Mouse (Mus musculus): ENCODE results near the gene Wfdc6b. TPM values are rescaled to one million over a fixed set of nuclear protein-coding genes. Genes with fewer than 3 reads are reported as not detected.

The Wfdc6b gene
- polyA plus RNA-seq (2014; fragmentation: Illumina TruSeq; extraction: RNeasy Lipid Tissue Mini Kit (QIAGEN cat#74804); ENCODE audit: low read depth, low replicate concordance): 215 TPM

DNA sequence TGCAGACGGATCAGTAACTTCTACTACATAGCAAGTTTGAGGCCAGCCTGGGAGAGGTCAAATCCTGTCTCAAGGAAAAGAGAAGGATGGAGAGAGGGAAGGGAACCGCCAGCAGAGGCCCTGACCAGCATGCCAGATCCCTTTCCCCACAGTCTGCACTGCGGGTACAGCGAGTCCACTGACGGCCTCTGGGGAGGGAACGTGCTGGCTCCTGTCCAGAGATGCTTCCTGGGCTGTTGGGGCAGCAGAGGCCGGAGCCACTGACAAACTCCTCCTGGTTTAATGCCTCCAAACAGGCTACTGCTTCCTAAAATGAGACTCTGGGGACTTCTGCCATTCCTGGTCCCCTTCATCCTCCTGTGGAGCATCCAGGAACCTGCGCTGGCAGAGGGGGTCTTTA, at the start of gene Wfdc6b, which contains the start of gene Wfdc8:
Gene Wfdc6b, plus strand, starts transcription at position 52 of the 400 bp plus-strand sequence.
Gene Wfdc8, minus strand, starts transcription at position 156 of the 400 bp plus-strand sequence.

DNA sequence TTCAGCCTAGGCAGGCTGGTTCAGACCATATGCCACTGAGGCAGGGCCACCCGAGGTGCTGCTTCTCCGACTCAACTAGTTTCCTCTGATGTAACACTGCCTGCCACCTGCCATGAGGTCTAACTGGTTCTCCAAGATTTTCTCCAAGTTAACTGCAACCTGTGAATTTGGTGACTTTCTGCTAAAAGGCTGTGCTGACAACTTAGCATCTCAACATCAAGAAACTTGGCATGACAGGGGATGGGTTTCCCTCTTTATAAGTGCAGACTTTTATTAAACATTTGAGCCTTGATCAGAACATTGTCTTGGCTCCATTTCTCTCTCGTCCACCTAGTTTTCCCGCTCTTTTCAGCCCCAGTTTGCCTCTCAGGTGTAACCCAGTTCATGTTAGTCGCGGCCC, 40.0 kb upstream of the Wfdc6b start, which contains the start of gene Spint3:
Gene Spint3, minus strand, starts transcription at position 101 of the 400 bp plus-strand sequence.

DNA sequence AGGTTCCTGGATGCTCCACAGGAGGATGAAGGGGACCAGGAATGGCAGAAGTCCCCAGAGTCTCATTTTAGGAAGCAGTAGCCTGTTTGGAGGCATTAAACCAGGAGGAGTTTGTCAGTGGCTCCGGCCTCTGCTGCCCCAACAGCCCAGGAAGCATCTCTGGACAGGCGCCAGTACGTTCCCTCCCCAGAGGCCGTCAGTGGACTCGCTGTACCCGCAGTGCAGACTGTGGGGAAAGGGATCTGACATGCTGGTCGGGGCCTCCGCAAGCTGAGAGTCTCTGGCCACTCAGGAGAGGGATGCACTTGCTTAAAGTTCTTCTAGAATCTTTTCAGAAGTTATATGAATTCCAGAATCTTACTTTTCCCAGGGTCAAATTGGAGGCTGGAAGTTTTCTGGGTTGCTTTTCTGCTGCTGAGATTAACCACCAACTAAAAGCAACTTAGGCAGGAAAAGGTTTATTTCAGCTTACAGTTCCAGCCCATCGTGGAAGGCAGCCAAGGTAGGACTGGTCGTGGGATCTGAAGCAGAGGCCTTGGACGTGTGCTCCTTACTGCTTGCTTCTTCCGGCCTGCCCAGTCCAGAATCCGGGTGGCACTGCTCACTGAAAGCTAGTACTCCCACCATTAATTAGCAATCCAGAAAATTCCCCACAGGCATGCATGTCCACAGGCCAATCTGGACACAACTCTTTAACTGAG, 28.1 kb upstream of the Wfdc6b start, which contains the start of gene Wfdc6a:
Gene Wfdc6a, minus strand, starts transcription at position 423 of the 701 bp plus-strand sequence.

DNA sequence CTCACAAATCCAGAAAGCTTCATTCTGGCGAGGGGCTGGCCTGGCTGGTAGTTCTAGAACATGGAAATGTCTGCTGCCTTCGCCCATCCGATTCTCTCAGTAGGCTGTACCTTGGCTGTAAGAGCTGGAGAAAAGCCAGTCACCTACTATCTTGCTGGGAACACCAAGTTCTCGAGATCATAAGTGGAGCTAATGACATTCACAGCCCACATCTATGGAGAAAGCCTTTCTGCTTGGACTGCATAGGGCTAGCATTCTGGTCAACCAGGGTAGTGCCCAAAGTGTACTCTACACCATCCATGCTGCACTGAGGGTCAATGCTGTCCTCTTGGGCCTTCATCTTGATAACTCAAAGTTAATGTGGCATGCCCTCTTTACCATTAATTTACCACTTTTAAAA, 19.8 kb upstream of the Wfdc6b start, which contains the start of gene Eppin:
Gene Eppin, minus strand, starts transcription at position 101 of the 400 bp plus-strand sequence.

DNA sequence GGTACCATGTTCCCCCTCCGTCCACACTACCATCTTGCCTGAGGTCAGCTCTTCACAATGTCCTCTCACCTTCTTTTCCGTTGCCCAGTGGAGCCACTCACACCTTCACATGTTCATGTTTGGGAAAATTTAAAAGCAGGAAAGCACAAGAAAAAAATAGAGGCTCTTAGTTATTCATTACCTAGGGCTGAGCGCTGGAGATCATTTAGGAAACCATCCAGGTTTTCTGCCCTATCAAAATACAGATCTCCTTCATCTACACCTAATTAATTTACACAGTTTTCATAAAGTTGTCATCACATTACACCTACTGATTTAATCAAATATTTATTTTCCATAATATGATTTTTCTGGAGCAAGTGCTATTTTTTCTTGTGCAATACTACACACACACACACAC, 25.4 kb downstream of the Wfdc6b start, which contains the start of gene Wfdc16:
Gene Wfdc16, minus strand, starts transcription at position 101 of the 400 bp plus-strand sequence.

DNA sequence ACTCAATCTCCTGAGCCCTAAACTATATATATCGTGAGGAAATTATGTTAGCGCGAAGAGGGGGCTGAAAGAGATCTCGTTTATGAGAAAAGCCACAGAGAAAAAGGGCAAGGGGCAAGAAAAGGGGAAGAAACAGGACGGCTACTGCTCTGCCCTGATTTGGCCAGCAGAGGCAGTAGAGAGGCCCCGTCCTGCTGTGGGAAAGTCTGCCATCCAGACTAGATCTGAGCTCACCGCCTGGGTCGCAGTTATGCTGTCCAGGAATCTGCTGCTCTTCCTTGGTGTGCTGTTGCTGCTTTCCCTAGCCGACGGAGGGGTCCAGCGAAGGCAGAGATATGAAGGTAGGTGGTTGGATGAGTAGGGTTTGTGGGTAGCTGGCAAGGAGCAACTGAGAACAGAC, 42.5 kb downstream of the Wfdc6b start, which contains the start of gene Wfdc10:
Gene Wfdc10, plus strand, starts transcription at position 189 of the 400 bp plus-strand sequence.

DNA sequence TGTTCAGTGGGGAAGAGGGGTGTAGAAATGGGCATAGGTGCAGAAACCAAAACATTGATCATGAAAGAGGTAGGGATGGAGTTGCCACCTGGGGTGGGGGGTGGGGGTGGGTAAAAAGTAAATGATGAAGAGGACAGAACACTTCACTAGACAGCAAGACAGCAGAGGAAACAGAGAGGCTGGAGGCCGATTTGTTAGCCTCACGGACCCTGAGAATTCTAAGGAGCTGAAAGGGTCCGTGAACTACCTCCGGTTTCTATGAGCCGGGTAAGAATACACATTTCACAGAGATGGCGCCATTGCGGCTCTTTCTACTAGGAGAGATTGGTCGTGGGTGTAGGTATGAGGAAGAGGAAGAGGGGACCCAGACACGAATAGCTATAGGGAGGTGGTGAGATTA, 43.2 kb downstream of the Wfdc6b start, which contains the start of gene Wfdc9:
Gene Wfdc9, minus strand, starts transcription at position 101 of the 400 bp plus-strand sequence.

Other genes starting within 250 kb of the Wfdc6b start
- gene Slpi, start 224.4 kb upstream of the Wfdc6b start, polyA plus RNA-seq (2014; fragmentation: Illumina TruSeq; extraction: RNeasy Lipid Tissue Mini Kit (QIAGEN cat#74804); ENCODE audit: low read depth, low replicate concordance): 110 TPM
- not detected for gene Rbpjl, start 210.4 kb upstream of the Wfdc6b start, polyA plus RNA-seq (2014; fragmentation: Illumina TruSeq; extraction: RNeasy Lipid Tissue Mini Kit (QIAGEN cat#74804); ENCODE audit: low read depth, low replicate concordance)
- 1.1 TPM for gene Matn4, start 208.4 kb upstream of the Wfdc6b start, polyA plus RNA-seq (2014; fragmentation: Illumina TruSeq; extraction: RNeasy Lipid Tissue Mini Kit (QIAGEN cat#74804); ENCODE audit: low read depth, low replicate concordance)
- gene Sdc4, start 169.6 kb upstream of the Wfdc6b start, polyA plus RNA-seq (2014; fragmentation: Illumina TruSeq; extraction: RNeasy Lipid Tissue Mini Kit (QIAGEN cat#74804); ENCODE audit: low read depth, low replicate concordance): 26.4 TPM
- 31.9 TPM for gene Sys1, start 156.6 kb upstream of the Wfdc6b start, polyA plus RNA-seq (2014; fragmentation: Illumina TruSeq; extraction: RNeasy Lipid Tissue Mini Kit (QIAGEN cat#74804); ENCODE audit: low read depth, low replicate concordance)
- not detected for gene Gm20458, start 152.6 kb upstream of the Wfdc6b start, polyA plus RNA-seq (2014; fragmentation: Illumina TruSeq; extraction: RNeasy Lipid Tissue Mini Kit (QIAGEN cat#74804); ENCODE audit: low read depth, low replicate concordance)
- gene Trp53tg5, start 139.8 kb upstream of the Wfdc6b start, polyA plus RNA-seq (2014; fragmentation: Illumina TruSeq; extraction: RNeasy Lipid Tissue Mini Kit (QIAGEN cat#74804); ENCODE audit: low read depth, low replicate concordance): 2.1 TPM
- 18.9 TPM for gene Dbndd2, start 127.4 kb upstream of the Wfdc6b start, polyA plus RNA-seq (2014; fragmentation: Illumina TruSeq; extraction: RNeasy Lipid Tissue Mini Kit (QIAGEN cat#74804); ENCODE audit: low read depth, low replicate concordance)
- 74.8 TPM for gene Pigt, start 116.0 kb upstream of the Wfdc6b start, polyA plus RNA-seq (2014; fragmentation: Illumina TruSeq; extraction: RNeasy Lipid Tissue Mini Kit (QIAGEN cat#74804); ENCODE audit: low read depth, low replicate concordance)
- 15.2 TPM for gene Wfdc2, start 51.1 kb upstream of the Wfdc6b start, polyA plus RNA-seq (2014; fragmentation: Illumina TruSeq; extraction: RNeasy Lipid Tissue Mini Kit (QIAGEN cat#74804); ENCODE audit: low read depth, low replicate concordance)
- gene Spint3, start 40.1 kb upstream of the Wfdc6b start, polyA plus RNA-seq (2014; fragmentation: Illumina TruSeq; extraction: RNeasy Lipid Tissue Mini Kit (QIAGEN cat#74804); ENCODE audit: low read depth, low replicate concordance): 240 TPM
- gene Wfdc6a, start 28.1 kb upstream of the Wfdc6b start, polyA plus RNA-seq (2014; fragmentation: Illumina TruSeq; extraction: RNeasy Lipid Tissue Mini Kit (QIAGEN cat#74804); ENCODE audit: low read depth, low replicate concordance): 118 TPM
- gene Eppin, start 19.9 kb upstream of the Wfdc6b start, polyA plus RNA-seq (2014; fragmentation: Illumina TruSeq; extraction: RNeasy Lipid Tissue Mini Kit (QIAGEN cat#74804); ENCODE audit: low read depth, low replicate concordance): 285 TPM
- gene Wfdc8, start 104 bp downstream of the Wfdc6b start, polyA plus RNA-seq (2014; fragmentation: Illumina TruSeq; extraction: RNeasy Lipid Tissue Mini Kit (QIAGEN cat#74804); ENCODE audit: low read depth, low replicate concordance): 244 TPM
- gene Wfdc16, start 25.3 kb downstream of the Wfdc6b start, polyA plus RNA-seq (2014; fragmentation: Illumina TruSeq; extraction: RNeasy Lipid Tissue Mini Kit (QIAGEN cat#74804); ENCODE audit: low read depth, low replicate concordance): 298 TPM
- 2,863 TPM for gene Wfdc10, start 42.5 kb downstream of the Wfdc6b start, polyA plus RNA-seq (2014; fragmentation: Illumina TruSeq; extraction: RNeasy Lipid Tissue Mini Kit (QIAGEN cat#74804); ENCODE audit: low read depth, low replicate concordance)
- gene Wfdc9, start 43.1 kb downstream of the Wfdc6b start, polyA plus RNA-seq (2014; fragmentation: Illumina TruSeq; extraction: RNeasy Lipid Tissue Mini Kit (QIAGEN cat#74804); ENCODE audit: low read depth, low replicate concordance): 297 TPM
- 41.2 TPM for gene Wfdc11, start 60.6 kb downstream of the Wfdc6b start, polyA plus RNA-seq (2014; fragmentation: Illumina TruSeq; extraction: RNeasy Lipid Tissue Mini Kit (QIAGEN cat#74804); ENCODE audit: low read depth, low replicate concordance)
- 775 TPM for gene Wfdc13, start 71.6 kb downstream of the Wfdc6b start, polyA plus RNA-seq (2014; fragmentation: Illumina TruSeq; extraction: RNeasy Lipid Tissue Mini Kit (QIAGEN cat#74804); ENCODE audit: low read depth, low replicate concordance)
- 1,086 TPM for gene Spint4, start 85.0 kb downstream of the Wfdc6b start, polyA plus RNA-seq (2014; fragmentation: Illumina TruSeq; extraction: RNeasy Lipid Tissue Mini Kit (QIAGEN cat#74804); ENCODE audit: low read depth, low replicate concordance)
- gene Spint5, start 101.8 kb downstream of the Wfdc6b start, polyA plus RNA-seq (2014; fragmentation: Illumina TruSeq; extraction: RNeasy Lipid Tissue Mini Kit (QIAGEN cat#74804); ENCODE audit: low read depth, low replicate concordance): 379 TPM
- 12.2 TPM for gene Wfdc3, start 132.4 kb downstream of the Wfdc6b start, polyA plus RNA-seq (2014; fragmentation: Illumina TruSeq; extraction: RNeasy Lipid Tissue Mini Kit (QIAGEN cat#74804); ENCODE audit: low read depth, low replicate concordance)
- 26.0 TPM for gene Dnttip1, start 132.5 kb downstream of the Wfdc6b start, polyA plus RNA-seq (2014; fragmentation: Illumina TruSeq; extraction: RNeasy Lipid Tissue Mini Kit (QIAGEN cat#74804); ENCODE audit: low read depth, low replicate concordance)
- gene Ube2c, start 156.4 kb downstream of the Wfdc6b start, polyA plus RNA-seq (2014; fragmentation: Illumina TruSeq; extraction: RNeasy Lipid Tissue Mini Kit (QIAGEN cat#74804); ENCODE audit: low read depth, low replicate concordance): 5.0 TPM
- gene Tnnc2, start 166.4 kb downstream of the Wfdc6b start, polyA plus RNA-seq (2014; fragmentation: Illumina TruSeq; extraction: RNeasy Lipid Tissue Mini Kit (QIAGEN cat#74804); ENCODE audit: low read depth, low replicate concordance): 1.0 TPM
- 18.3 TPM for gene Snx21, start 172.3 kb downstream of the Wfdc6b start, polyA plus RNA-seq (2014; fragmentation: Illumina TruSeq; extraction: RNeasy Lipid Tissue Mini Kit (QIAGEN cat#74804); ENCODE audit: low read depth, low replicate concordance)
- 19.6 TPM for gene Acot8, start 191.4 kb downstream of the Wfdc6b start, polyA plus RNA-seq (2014; fragmentation: Illumina TruSeq; extraction: RNeasy Lipid Tissue Mini Kit (QIAGEN cat#74804); ENCODE audit: low read depth, low replicate concordance)
- 4.2 TPM for gene Zswim3, start 191.6 kb downstream of the Wfdc6b start, polyA plus RNA-seq (2014; fragmentation: Illumina TruSeq; extraction: RNeasy Lipid Tissue Mini Kit (QIAGEN cat#74804); ENCODE audit: low read depth, low replicate concordance)
- 8.6 TPM for gene Zswim1, start 209.2 kb downstream of the Wfdc6b start, polyA plus RNA-seq (2014; fragmentation: Illumina TruSeq; extraction: RNeasy Lipid Tissue Mini Kit (QIAGEN cat#74804); ENCODE audit: low read depth, low replicate concordance)
- 1.6 TPM for gene Spata25, start 215.0 kb downstream of the Wfdc6b start, polyA plus RNA-seq (2014; fragmentation: Illumina TruSeq; extraction: RNeasy Lipid Tissue Mini Kit (QIAGEN cat#74804); ENCODE audit: low read depth, low replicate concordance)
- gene Ctsa, start 219.4 kb downstream of the Wfdc6b start, polyA plus RNA-seq (2014; fragmentation: Illumina TruSeq; extraction: RNeasy Lipid Tissue Mini Kit (QIAGEN cat#74804); ENCODE audit: low read depth, low replicate concordance): 142 TPM
- 3.0 TPM for gene Neurl2, start 219.9 kb downstream of the Wfdc6b start, polyA plus RNA-seq (2014; fragmentation: Illumina TruSeq; extraction: RNeasy Lipid Tissue Mini Kit (QIAGEN cat#74804); ENCODE audit: low read depth, low replicate concordance)
- 169 TPM for gene Pltp, start 244.2 kb downstream of the Wfdc6b start, polyA plus RNA-seq (2014; fragmentation: Illumina TruSeq; extraction: RNeasy Lipid Tissue Mini Kit (QIAGEN cat#74804); ENCODE audit: low read depth, low replicate concordance)